Mouse (Mus musculus) midbrain, embryonic 10.5 days (tissue): ENCODE data around the gene P2rx4. TPM values are rescaled to one million over a fixed set of nuclear protein-coding genes. Genes with fewer than 3 reads are reported as not detected.

Experiments
- DNase-seq: peaks from one replicate; pipeline ENCODE4 v3.0.0-alpha.2; 2017; ENCODE audit warnings: low spot score
- H3K27ac ChIP-seq: fragments of 300-500 bp; sonication (generic); replicated peaks from 2 replicates; pipeline ENCODE4 v1.5.1; 2016; ENCODE audit warnings: mild to moderate bottlenecking
- H3K27me3 ChIP-seq: fragments of 300-500 bp; sonication (generic); 2 replicates; pipeline ENCODE4 v1.6.1; 2016; ENCODE audit warnings: low read depth, mild to moderate bottlenecking; ENCODE audit not compliant: poor library complexity, severe bottlenecking
- H3K36me3 ChIP-seq: fragments of 300-500 bp; sonication (generic); 2 replicates; pipeline ENCODE4 v1.6.1; 2016; ENCODE audit warnings: mild to moderate bottlenecking, moderate library complexity
- H3K4me1 ChIP-seq: fragments of 300-500 bp; sonication (generic); 2 replicates; pipeline ENCODE4 v1.6.1; 2016
- H3K4me3 ChIP-seq: fragments of 300-500 bp; sonication (generic); 2 replicates; pipeline ENCODE4 v1.5.1; 2016; ENCODE audit warnings: mild to moderate bottlenecking, moderate library complexity
- H3K9me3 ChIP-seq: fragments of 300-500 bp; sonication (generic); replicated peaks from 2 replicates; pipeline ENCODE4 v1.6.1; 2016; ENCODE audit warnings: mild to moderate bottlenecking
- WGBS: fragments of 180-500 bp; shearing (Covaris S2); methylation state at CpG from one replicate; pipeline ENCODE4 v1.1.7; 2016; 5-methylcytosine and 5-hydroxymethylcytosine counted together
- polyA plus RNA-seq: library from polyadenylated mRNA; unstranded; fragments of >200 nt; fragmentation: Nextera tagmentation; extraction: Ambion mirVana; gene quantifications from 2 replicates; pipeline ENCODE4 v1.2.1, GENCODE M21; 2016

Gene P2rx4
- polyA plus RNA-seq, 1 experiment from 2014 or later: 3.5 TPM

GRCm38 (mm10) chr5:122735853-122736252 is 28.5 kb downstream of the P2rx4 start:
- peaks cover 37% of the 10 kb centered on the region for H3K36me3 ChIP-seq
- H3K27ac ChIP-seq: no peak overlapping the region
- no peaks in the 10 kb centered on the region for H3K9me3 ChIP-seq
- WGBS: 92% methylated on average over 7 of the region's 7 CpGs
- DNase-seq: no peak
- H3K27me3 ChIP-seq: no peaks in the 10 kb centered on the region
- H3K4me3 ChIP-seq: no peak overlapping the region
- H3K4me1 ChIP-seq: peaks cover 8% of the 10 kb centered on the region

- Histone ChIP-seq H3K4me3 (no peak overlapping the region), H3K27ac (0 out of 2 replicates have a peak overlapping the region, but pooled peaks have one; percentile 0), H3K27me3 (no peaks in the 10 kb centered on the region), H3K4me1 (peaks cover 8% of the 10 kb centered on the region), H3K9me3 (no peaks in the 10 kb centered on the region), H3K36me3 (peaks cover 46% of the 10 kb centered on the region)
- DNase-seq: no peak
- 91% methylated on average over 15 of the region's 15 CpGs for WGBS
Measured at GRCm38 (mm10) chr5:122736761-122737160, 29.4 kb downstream of the P2rx4 start.

- peaks cover 82% of the 10 kb centered on the region for H3K36me3 ChIP-seq
- H3K4me3 ChIP-seq: no peak overlapping the region
- no peak for DNase-seq
- 82% methylated on average over 13 of the region's 13 CpGs for WGBS
- no peaks in the 10 kb centered on the region for H3K9me3 ChIP-seq
- no peaks in the 10 kb centered on the region for H3K27me3 ChIP-seq
- H3K27ac ChIP-seq: no peak overlapping the region
- no peaks in the 10 kb centered on the region for H3K4me1 ChIP-seq
Measured at GRCm38 (mm10) chr5:122743880-122744422, 36.6 kb downstream of the P2rx4 start.

- no peaks in the 10 kb centered on the region for H3K9me3 ChIP-seq
- no peaks in the 10 kb centered on the region for H3K27me3 ChIP-seq
- H3K4me3 ChIP-seq: no peak overlapping the region
- H3K4me1 ChIP-seq: no peaks in the 10 kb centered on the region
- 80% methylated on average over 7 of the region's 7 CpGs for WGBS
- no peak for DNase-seq
- peaks cover 61% of the 10 kb centered on the region for H3K36me3 ChIP-seq
- no peak overlapping the region for H3K27ac ChIP-seq
Measured at GRCm38 (mm10) chr5:122747950-122748349, 40.6 kb downstream of the P2rx4 start.

DNA sequence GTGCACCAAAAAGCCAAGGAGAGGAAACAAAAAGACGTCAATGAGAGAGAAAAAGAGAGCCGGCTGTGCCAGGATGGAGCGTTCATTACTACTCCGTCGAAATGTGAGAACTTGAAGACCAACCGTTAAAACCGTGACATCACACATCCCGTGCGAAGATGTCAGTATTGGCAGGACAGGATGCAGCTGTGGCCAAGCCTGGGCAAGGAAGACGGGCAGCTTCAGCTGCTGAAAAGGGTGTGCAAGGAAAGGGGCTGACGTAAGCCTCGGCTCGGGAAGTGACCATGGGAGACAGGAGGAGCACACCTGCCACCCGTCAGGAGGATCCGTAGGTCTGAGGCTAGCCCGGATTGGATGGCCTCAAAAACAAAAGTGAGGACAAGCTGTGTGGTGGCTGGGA is 47.1 kb downstream of the P2rx4 start:
- no peaks in the 10 kb centered on the region for H3K27me3 ChIP-seq
- 95% methylated on average over 16 of the region's 16 CpGs for WGBS
- H3K36me3 ChIP-seq: peaks cover 65% of the 10 kb centered on the region
- no peak overlapping the region for H3K27ac ChIP-seq
- DNase-seq: no peak
- H3K9me3 ChIP-seq: peaks cover 4% of the 10 kb centered on the region; the same call in 1 of the 2 replicates
- no peaks in the 10 kb centered on the region for H3K4me1 ChIP-seq
- no peak overlapping the region for H3K4me3 ChIP-seq

DNA sequence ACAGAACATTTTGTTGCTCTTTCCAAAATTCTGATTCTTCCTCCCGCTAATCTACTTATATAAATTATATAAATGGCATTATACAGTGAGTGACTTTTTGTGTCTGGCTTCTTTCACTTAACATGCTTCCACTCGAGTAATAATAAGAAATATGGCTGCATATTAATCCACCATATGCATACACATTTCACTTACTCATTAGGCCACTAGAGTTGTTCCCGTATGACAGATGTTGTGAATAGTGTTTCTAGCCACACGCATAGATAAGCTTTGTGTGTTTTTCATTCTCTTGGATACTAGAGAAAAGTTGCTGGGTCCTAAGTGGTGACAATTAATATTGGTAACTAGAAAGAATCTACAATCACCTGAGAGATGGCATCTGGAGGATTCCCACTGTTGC is 48.3 kb downstream of the P2rx4 start:
- no peak overlapping the region for H3K4me3 ChIP-seq
- 96% methylated on average over 4 of the region's 4 CpGs for WGBS
- no peak overlapping the region for H3K27ac ChIP-seq
- peaks cover 63% of the 10 kb centered on the region for H3K36me3 ChIP-seq
- no peaks in the 10 kb centered on the region for H3K4me1 ChIP-seq
- no peaks in the 10 kb centered on the region for H3K27me3 ChIP-seq
- peaks cover 4% of the 10 kb centered on the region; the same call in 1 of the 2 replicates for H3K9me3 ChIP-seq
- no peak for DNase-seq

GRCm38 (mm10) chr5:122756144-122756543 is 48.8 kb downstream of the P2rx4 start:
- WGBS: 58% methylated on average over 6 of the region's 6 CpGs
- Histone ChIP-seq H3K4me1 (no peaks in the 10 kb centered on the region), H3K27me3 (no peaks in the 10 kb centered on the region), H3K4me3 (no peak overlapping the region), H3K27ac (no peak overlapping the region), H3K36me3 (peaks cover 61% of the 10 kb centered on the region), H3K9me3 (peaks cover 4% of the 10 kb centered on the region; the same call in 1 of the 2 replicates)
- no peak for DNase-seq

DNA sequence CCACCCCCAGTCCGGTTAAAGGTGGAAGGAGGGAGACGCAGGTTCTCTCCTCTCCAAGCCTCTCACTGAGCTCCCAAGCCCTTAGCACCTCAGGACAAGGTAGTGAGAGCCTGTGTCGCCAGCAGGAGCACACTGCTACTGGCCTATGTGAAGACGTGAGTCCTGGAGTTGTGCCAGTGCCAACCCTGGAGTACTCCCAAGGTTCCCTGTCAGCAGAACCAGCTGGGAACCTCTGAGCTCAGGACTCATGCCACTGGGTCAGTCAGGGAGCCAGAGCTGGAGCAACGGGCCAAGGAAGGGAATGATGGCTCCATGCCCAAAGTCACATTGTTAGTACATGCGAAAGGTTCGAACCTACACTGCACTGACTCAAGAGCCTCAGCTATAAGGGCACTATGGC is 49.3 kb downstream of the P2rx4 start:
- DNase-seq: no peak
- peaks cover 4% of the 10 kb centered on the region; the same call in 1 of the 2 replicates for H3K9me3 ChIP-seq
- H3K27me3 ChIP-seq: no peaks in the 10 kb centered on the region
- H3K27ac ChIP-seq: no peak overlapping the region
- H3K4me3 ChIP-seq: no peak overlapping the region
- peaks cover 58% of the 10 kb centered on the region for H3K36me3 ChIP-seq
- H3K4me1 ChIP-seq: no peaks in the 10 kb centered on the region
- WGBS: 91% methylated on average over 7 of the region's 7 CpGs

DNA sequence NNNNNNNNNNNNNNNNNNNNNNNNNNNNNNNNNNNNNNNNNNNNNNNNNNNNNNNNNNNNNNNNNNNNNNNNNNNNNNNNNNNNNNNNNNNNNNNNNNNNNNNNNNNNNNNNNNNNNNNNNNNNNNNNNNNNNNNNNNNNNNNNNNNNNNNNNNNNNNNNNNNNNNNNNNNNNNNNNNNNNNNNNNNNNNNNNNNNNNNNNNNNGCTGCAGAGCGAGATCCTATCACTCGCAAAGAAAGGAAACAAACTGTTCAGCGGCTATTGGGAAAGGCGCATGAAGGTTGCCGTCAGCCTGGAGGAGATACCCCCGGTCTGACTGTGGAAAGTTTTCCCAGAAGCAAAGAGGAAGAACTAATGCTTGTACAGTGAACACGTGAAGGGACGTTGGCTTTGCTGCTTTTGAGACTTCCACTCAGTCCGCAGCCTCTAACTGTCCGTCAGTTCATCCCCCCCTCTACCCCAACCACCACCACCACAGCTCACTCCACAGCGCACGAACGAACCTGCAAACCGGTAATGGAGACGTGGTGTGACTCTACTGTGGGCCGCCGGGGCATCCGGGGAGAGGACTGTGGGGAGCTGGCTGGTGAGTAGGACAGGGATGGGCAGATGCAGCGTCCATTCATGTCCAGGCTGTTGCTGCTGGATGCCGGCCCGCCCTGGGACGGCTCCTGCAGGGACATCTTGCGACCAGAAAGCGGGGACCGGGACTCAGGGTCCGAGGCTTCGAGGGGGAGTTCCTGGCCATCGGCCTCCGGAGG is 56.1 kb downstream of the P2rx4 start:
- no peaks in the 10 kb centered on the region for H3K9me3 ChIP-seq
- H3K4me3 ChIP-seq: no peak overlapping the region
- no peaks in the 10 kb centered on the region for H3K27me3 ChIP-seq
- peaks cover 27% of the 10 kb centered on the region for H3K36me3 ChIP-seq
- 91% methylated on average over 29 of the region's 29 CpGs for WGBS
- no peak for DNase-seq
- no peaks in the 10 kb centered on the region for H3K4me1 ChIP-seq
- H3K27ac ChIP-seq: no peak overlapping the region

- Histone ChIP-seq H3K27ac (no peak overlapping the region), H3K4me3 (peak overlapping the region; percentile 9; the same call in 1 of the 2 replicates), H3K4me1 (no peaks in the 10 kb centered on the region), H3K9me3 (no peaks in the 10 kb centered on the region), H3K36me3 (peaks cover 24% of the 10 kb centered on the region), H3K27me3 (no peaks in the 10 kb centered on the region)
- peak; percentile 28 for DNase-seq
- 57% methylated on average over 10 of the region's 10 CpGs for WGBS
Measured at GRCm38 (mm10) chr5:122764032-122764464, 56.7 kb downstream of the P2rx4 start.

GRCm38 (mm10) chr5:122767283-122767682 is 59.9 kb downstream of the P2rx4 start:
- WGBS: 93% methylated on average over 11 of the region's 11 CpGs
- Histone ChIP-seq H3K4me3 (no peak overlapping the region), H3K27ac (no peak overlapping the region), H3K4me1 (peaks cover 2% of the 10 kb centered on the region; the same call in 1 of the 2 replicates), H3K27me3 (no peaks in the 10 kb centered on the region), H3K9me3 (no peaks in the 10 kb centered on the region), H3K36me3 (peaks cover 38% of the 10 kb centered on the region)
- no peak for DNase-seq

DNA sequence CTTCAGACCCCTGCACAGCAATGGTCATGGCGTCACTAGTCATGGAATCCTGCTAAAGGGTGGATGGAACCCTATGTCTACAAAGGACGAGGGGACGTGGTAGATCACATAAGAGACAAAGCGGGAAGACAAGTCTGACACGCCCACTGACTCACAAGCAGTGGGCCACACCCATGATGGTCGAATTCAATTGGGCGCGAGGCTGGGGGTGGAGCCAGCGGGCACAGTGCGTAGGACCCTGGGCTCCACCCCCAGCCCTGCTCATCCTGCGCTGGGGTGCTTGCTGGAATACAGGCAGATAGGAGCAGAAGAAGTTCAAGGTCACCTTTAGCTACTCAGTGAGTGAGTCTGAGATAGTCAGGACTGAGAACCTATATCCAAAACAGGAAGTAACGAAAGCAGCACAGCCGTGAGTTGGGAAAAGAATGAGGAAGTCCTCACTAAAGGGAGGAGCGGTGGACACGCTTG is 61.8 kb downstream of the P2rx4 start:
- 88% methylated on average over 15 of the region's 15 CpGs for WGBS
- no peak overlapping the region for H3K27ac ChIP-seq
- H3K36me3 ChIP-seq: peaks cover 40% of the 10 kb centered on the region
- DNase-seq: no peak
- H3K4me1 ChIP-seq: peaks cover 10% of the 10 kb centered on the region
- H3K9me3 ChIP-seq: no peaks in the 10 kb centered on the region; the same call in 1 of the 2 replicates
- H3K27me3 ChIP-seq: no peaks in the 10 kb centered on the region
- no peak overlapping the region for H3K4me3 ChIP-seq

DNA sequence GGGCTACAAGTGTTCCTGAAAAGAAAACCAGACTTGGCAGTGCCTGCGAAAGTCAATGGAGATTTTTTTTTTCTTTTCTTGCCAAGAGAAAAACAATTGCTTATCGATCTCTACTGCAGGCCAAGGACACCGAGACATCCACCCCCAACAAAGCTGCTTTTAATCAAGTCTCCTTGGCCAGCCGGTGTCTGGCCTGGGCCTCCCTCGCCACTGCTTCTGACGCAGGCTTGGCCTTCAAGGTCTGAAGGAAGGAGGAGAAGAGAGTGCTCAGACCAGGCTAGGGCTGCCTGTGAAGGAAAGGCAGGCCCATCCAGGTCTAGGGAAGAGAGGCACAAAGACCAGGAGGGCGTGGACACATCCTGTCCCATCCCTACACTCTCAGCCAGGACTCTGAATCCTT is 63.0 kb downstream of the P2rx4 start:
- no peak overlapping the region for H3K4me3 ChIP-seq
- peaks cover 40% of the 10 kb centered on the region for H3K36me3 ChIP-seq
- H3K27ac ChIP-seq: no peak overlapping the region
- H3K9me3 ChIP-seq: no peaks in the 10 kb centered on the region; the same call in 1 of the 2 replicates
- no peak for DNase-seq
- peaks cover 10% of the 10 kb centered on the region for H3K4me1 ChIP-seq
- no peaks in the 10 kb centered on the region for H3K27me3 ChIP-seq
- 86% methylated on average over 7 of the region's 7 CpGs for WGBS
